Mouse (Mus musculus): Measurements from ENCODE around the gene Rsrc1. TPM values are rescaled to one million over a fixed set of nuclear protein-coding genes. Genes with fewer than 3 reads are reported as not detected.

Gene Rsrc1
- 37.0 and 39.8 TPM in 2 replicates for polyA plus RNA-seq (2014; fragmentation: Nextera tagmentation; extraction: Ambion mirVana)

DNA sequence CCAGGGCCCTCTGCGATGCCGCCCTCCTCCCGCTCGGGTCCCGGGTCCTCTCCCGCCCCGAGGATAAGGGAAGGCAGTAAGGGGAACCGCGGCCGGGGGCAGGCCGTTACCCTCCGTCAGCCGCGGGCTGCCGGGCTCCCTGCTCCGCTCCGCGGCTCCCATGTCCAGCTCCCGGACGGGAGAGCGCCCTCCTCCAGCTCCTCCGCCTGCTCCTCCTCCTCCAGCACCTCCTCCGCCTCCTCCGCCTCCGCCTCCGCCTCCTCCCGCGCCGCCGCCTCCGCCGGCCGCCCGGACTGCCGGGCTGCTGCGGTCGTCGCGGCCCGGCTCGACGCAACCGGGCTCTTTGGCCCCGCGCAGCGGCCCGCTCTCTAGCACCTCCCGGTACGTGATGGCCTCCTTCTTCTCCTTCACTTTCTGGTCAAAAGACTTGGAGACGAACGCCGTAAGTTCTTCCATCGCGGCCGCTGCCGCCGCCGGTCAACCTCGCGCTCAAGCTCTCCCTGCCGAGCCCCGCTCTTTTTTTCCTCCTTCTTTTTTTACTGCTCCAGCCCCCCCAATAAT, at the start of gene Rsrc1:
Gene Rsrc1 (plus strand): TSS at position 290 of the 561 bp plus-strand sequence.
- no peak within 1 kb of the TSS for H3K27ac ChIP-seq (ENCODE audit: low read length)
- peaks cover 50% of the 10 kb centered on the region for H3K27me3 ChIP-seq (ENCODE audit: control insufficient read depth, insufficient read depth, low read length)
- peaks cover 5% of the 10 kb centered on the region; the same call in 1 of the 2 replicates for H3K4me1 ChIP-seq (ENCODE audit: control insufficient read depth, insufficient read depth, low read length)
- under 1% methylated on average over 45 of the region's 62 CpGs for WGBS
- H3K36me3 ChIP-seq (ENCODE audit: control insufficient read depth, insufficient read depth, low read length): no peaks in the 10 kb centered on the region
- no peak; the same call in 1 of the 2 replicates for ATAC-seq (ENCODE audit: insufficient number of reproducible peaks, insufficient read depth, low FRiP score, low read depth)
- H3K9me3 ChIP-seq (ENCODE audit: control insufficient read depth, low read depth, low read length): no peaks in the 10 kb centered on the region
- no peak within 1 kb of the TSS for H3K9ac ChIP-seq (replicated peaks; ENCODE audit: low read depth, low read length)
- H3K4me3 ChIP-seq (ENCODE audit: low read depth, low read length): peak within 1 kb of the TSS; percentile 41
- H3K4me2 ChIP-seq (replicated peaks; ENCODE audit: low read depth, low read length): peak within 1 kb of the TSS; percentile 78

DNA sequence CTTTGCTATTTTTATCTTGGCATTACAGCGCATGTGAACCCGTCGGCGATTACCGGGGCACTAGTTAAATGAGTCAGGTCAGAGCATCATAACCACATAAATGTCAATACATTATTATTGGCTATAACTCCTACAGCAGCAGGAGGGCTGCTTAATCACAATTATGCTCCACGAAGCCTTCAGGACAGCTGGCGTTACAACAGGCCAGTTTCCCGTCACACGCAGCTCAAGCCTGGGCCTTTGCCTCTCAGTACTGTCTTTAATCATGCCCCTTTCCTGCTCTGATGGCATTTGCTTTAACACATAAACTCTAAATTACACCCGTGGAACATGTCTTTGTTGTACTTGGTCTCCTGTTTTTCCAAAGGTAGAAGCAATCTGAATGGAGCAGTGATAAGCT, 41.5 kb upstream of the Rsrc1 start:
- Histone ChIP-seq H3K9me3 (ENCODE audit: control insufficient read depth, low read depth, low read length) (no peaks in the 10 kb centered on the region), H3K4me1 (ENCODE audit: control insufficient read depth, insufficient read depth, low read length) (no peaks in the 10 kb centered on the region), H3K27me3 (ENCODE audit: control insufficient read depth, insufficient read depth, low read length) (no peaks in the 10 kb centered on the region), H3K4me2 (replicated peaks; ENCODE audit: low read depth, low read length) (no peak overlapping the region), H3K9ac (replicated peaks; ENCODE audit: low read depth, low read length) (no peak overlapping the region), H3K4me3 (ENCODE audit: low read depth, low read length) (no peak overlapping the region), H3K27ac (ENCODE audit: low read length) (no peak overlapping the region), H3K36me3 (ENCODE audit: control insufficient read depth, insufficient read depth, low read length) (no peaks in the 10 kb centered on the region)
- ATAC-seq (ENCODE audit: insufficient number of reproducible peaks, insufficient read depth, low FRiP score, low read depth): no peak
- 68% methylated on average over 10 of the region's 10 CpGs for WGBS

DNA sequence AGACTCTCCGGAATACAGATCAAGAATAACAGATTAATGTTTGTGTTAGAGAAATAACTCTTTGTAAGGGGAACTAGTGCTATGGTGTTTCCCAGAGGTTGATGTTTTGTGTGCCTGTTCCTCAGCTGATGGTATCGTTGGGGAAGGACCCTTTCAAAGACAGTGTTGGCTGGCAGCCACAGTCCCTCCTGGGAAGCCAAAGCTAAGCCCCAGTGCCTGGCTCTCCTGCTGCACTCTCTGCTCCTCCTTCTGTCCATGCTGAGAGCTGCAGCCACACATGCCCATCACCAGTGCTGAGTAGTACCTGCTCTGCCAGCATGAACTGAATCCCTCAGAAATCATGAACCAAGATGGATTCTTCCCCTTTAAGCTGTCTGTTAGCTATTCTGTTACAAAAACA, 26.1 kb upstream of the Rsrc1 start:
- WGBS: 40% methylated on average over 2 of the region's 2 CpGs
- no peaks in the 10 kb centered on the region for H3K4me1 ChIP-seq (ENCODE audit: control insufficient read depth, insufficient read depth, low read length)
- H3K36me3 ChIP-seq (ENCODE audit: control insufficient read depth, insufficient read depth, low read length): no peaks in the 10 kb centered on the region
- no peak overlapping the region for H3K9ac ChIP-seq (replicated peaks; ENCODE audit: low read depth, low read length)
- H3K4me2 ChIP-seq (replicated peaks; ENCODE audit: low read depth, low read length): no peak overlapping the region
- no peaks in the 10 kb centered on the region for H3K27me3 ChIP-seq (ENCODE audit: control insufficient read depth, insufficient read depth, low read length)
- no peak overlapping the region for H3K4me3 ChIP-seq (ENCODE audit: low read depth, low read length)
- ATAC-seq (ENCODE audit: insufficient number of reproducible peaks, insufficient read depth, low FRiP score, low read depth): no peak
- H3K27ac ChIP-seq (ENCODE audit: low read length): no peak overlapping the region
- no peaks in the 10 kb centered on the region for H3K9me3 ChIP-seq (ENCODE audit: control insufficient read depth, low read depth, low read length)

- Histone ChIP-seq H3K9me3 (ENCODE audit: control insufficient read depth, low read depth, low read length) (no peaks in the 10 kb centered on the region), H3K4me2 (replicated peaks; ENCODE audit: low read depth, low read length) (no peak overlapping the region), H3K27me3 (ENCODE audit: control insufficient read depth, insufficient read depth, low read length) (no peaks in the 10 kb centered on the region), H3K4me3 (ENCODE audit: low read depth, low read length) (no peak overlapping the region), H3K4me1 (ENCODE audit: control insufficient read depth, insufficient read depth, low read length) (no peaks in the 10 kb centered on the region), H3K27ac (ENCODE audit: low read length) (no peak overlapping the region), H3K36me3 (ENCODE audit: control insufficient read depth, insufficient read depth, low read length) (no peaks in the 10 kb centered on the region), H3K9ac (replicated peaks; ENCODE audit: low read depth, low read length) (no peak overlapping the region)
- WGBS: 42% methylated on average over 5 of the region's 5 CpGs
- ATAC-seq (ENCODE audit: insufficient number of reproducible peaks, insufficient read depth, low FRiP score, low read depth): no peak
Measured at GRCm38 (mm10) chr3:66959972-66960371, 21.2 kb upstream of the Rsrc1 start.

- peaks cover 7% of the 10 kb centered on the region; the same call in 1 of the 2 replicates for H3K27me3 ChIP-seq (ENCODE audit: control insufficient read depth, insufficient read depth, low read length)
- 47% methylated on average over 3 of the region's 3 CpGs for WGBS
- ATAC-seq (ENCODE audit: insufficient number of reproducible peaks, insufficient read depth, low FRiP score, low read depth): no peak
Measured at GRCm38 (mm10) chr3:66964884-66965283, 16.3 kb upstream of the Rsrc1 start.

GRCm38 (mm10) chr3:66967508-66967907, 13.7 kb upstream of the Rsrc1 start:
- Histone ChIP-seq H3K4me2 (replicated peaks; ENCODE audit: low read depth, low read length) (no peak overlapping the region), H3K36me3 (ENCODE audit: control insufficient read depth, insufficient read depth, low read length) (no peaks in the 10 kb centered on the region), H3K4me1 (ENCODE audit: control insufficient read depth, insufficient read depth, low read length) (no peaks in the 10 kb centered on the region), H3K9me3 (ENCODE audit: control insufficient read depth, low read depth, low read length) (no peaks in the 10 kb centered on the region), H3K27ac (ENCODE audit: low read length) (no peak overlapping the region), H3K27me3 (ENCODE audit: control insufficient read depth, insufficient read depth, low read length) (peaks cover 24% of the 10 kb centered on the region), H3K4me3 (ENCODE audit: low read depth, low read length) (no peak overlapping the region), H3K9ac (replicated peaks; ENCODE audit: low read depth, low read length) (no peak overlapping the region)
- 71% methylated on average over 4 of the region's 4 CpGs for WGBS
- no peak for ATAC-seq (ENCODE audit: insufficient number of reproducible peaks, insufficient read depth, low FRiP score, low read depth)

More at GRCm38 (mm10) chr3:66964884-66965283, 16.3 kb upstream of the Rsrc1 start:
- Histone ChIP-seq H3K4me1 (ENCODE audit: control insufficient read depth, insufficient read depth, low read length) (no peaks in the 10 kb centered on the region), H3K4me2 (replicated peaks; ENCODE audit: low read depth, low read length) (no peak overlapping the region), H3K4me3 (ENCODE audit: low read depth, low read length) (no peak overlapping the region), H3K9ac (replicated peaks; ENCODE audit: low read depth, low read length) (no peak overlapping the region), H3K9me3 (ENCODE audit: control insufficient read depth, low read depth, low read length) (no peaks in the 10 kb centered on the region), H3K36me3 (ENCODE audit: control insufficient read depth, insufficient read depth, low read length) (no peaks in the 10 kb centered on the region), H3K27ac (ENCODE audit: low read length) (no peak overlapping the region)

DNA sequence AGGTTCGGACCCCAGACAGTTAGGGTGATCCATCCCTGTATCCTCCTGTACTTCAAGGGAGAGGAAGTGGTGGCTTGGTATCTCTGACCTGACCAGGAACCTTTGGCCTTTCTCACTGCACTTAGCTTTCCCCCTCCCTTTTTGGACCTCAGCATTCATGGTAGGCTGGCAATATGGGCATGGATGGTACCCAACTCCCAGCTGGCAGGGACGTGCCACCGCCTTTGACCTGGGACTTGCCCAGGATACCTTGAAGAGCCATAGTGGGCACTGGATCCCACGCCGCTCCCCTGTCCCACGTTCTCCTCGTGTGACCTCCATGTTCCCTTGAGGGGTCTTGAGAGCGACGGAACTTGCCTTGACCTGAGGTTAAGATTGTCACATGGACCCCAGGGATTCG, 10.9 kb upstream of the Rsrc1 start:
- ATAC-seq (ENCODE audit: insufficient number of reproducible peaks, insufficient read depth, low FRiP score, low read depth): no peak
- no peaks in the 10 kb centered on the region for H3K9me3 ChIP-seq (ENCODE audit: control insufficient read depth, low read depth, low read length)
- H3K27me3 ChIP-seq (ENCODE audit: control insufficient read depth, insufficient read depth, low read length): peaks cover 43% of the 10 kb centered on the region
- H3K4me2 ChIP-seq (replicated peaks; ENCODE audit: low read depth, low read length): no peak overlapping the region
- no peak overlapping the region for H3K9ac ChIP-seq (replicated peaks; ENCODE audit: low read depth, low read length)
- WGBS: 2% methylated on average over 10 of the region's 10 CpGs
- no peak overlapping the region for H3K27ac ChIP-seq (ENCODE audit: low read length)
- no peak overlapping the region for H3K4me3 ChIP-seq (ENCODE audit: low read depth, low read length)
- H3K36me3 ChIP-seq (ENCODE audit: control insufficient read depth, insufficient read depth, low read length): no peaks in the 10 kb centered on the region
- no peaks in the 10 kb centered on the region for H3K4me1 ChIP-seq (ENCODE audit: control insufficient read depth, insufficient read depth, low read length)

GRCm38 (mm10) chr3:66970661-66971331, 10.4 kb upstream of the Rsrc1 start:
- Histone ChIP-seq H3K4me3 (ENCODE audit: low read depth, low read length) (0 out of 2 replicates have a peak overlapping the region, but pooled peaks have one; percentile 2), H3K4me2 (replicated peaks; ENCODE audit: low read depth, low read length) (no peak overlapping the region), H3K27ac (ENCODE audit: low read length) (no peak overlapping the region), H3K9me3 (ENCODE audit: control insufficient read depth, low read depth, low read length) (no peaks in the 10 kb centered on the region), H3K27me3 (ENCODE audit: control insufficient read depth, insufficient read depth, low read length) (peaks cover 43% of the 10 kb centered on the region), H3K9ac (replicated peaks; ENCODE audit: low read depth, low read length) (no peak overlapping the region), H3K4me1 (ENCODE audit: control insufficient read depth, insufficient read depth, low read length) (no peaks in the 10 kb centered on the region), H3K36me3 (ENCODE audit: control insufficient read depth, insufficient read depth, low read length) (no peaks in the 10 kb centered on the region)
- no peak for ATAC-seq (ENCODE audit: insufficient number of reproducible peaks, insufficient read depth, low FRiP score, low read depth)
- WGBS: under 1% methylated on average over 29 of the region's 29 CpGs
